Mouse (Mus musculus) erythroid progenitor cell, adult 5-6 weeks (primary cell): Measurements from ENCODE around the gene Sbno2. TPM values are rescaled to one million over a fixed set of nuclear protein-coding genes. Genes with fewer than 3 reads are reported as not detected.

Experiments
- ATAC-seq: replicated peaks from 2 replicates; pipeline ENCODE4 v1.8.0; 2016; ENCODE audit warnings: moderate number of reproducible peaks, mild to moderate bottlenecking, moderate TSS enrichment, inconsistent platforms; ENCODE audit not compliant: poor library complexity, low FRiP score, severe bottlenecking
- total RNA-seq, 2 experiments: library from RNA; stranded (forward) in 1 of 2; stranded (reverse) in 1 of 2; fragments of 150-400 nt in 1 of 2; fragments of 186-747, 209-891 nt in 1 of 2; gene quantifications; 2 replicates each; pipeline versions ENCODE4 v1.2.3 to v1.2.4; 2015 to 2017; ENCODE audit warnings: low replicate concordance in 2 of 2

Sbno2 gene
- total RNA-seq, 2 experiments from 2014 or later, result 21.8 to 34.3 TPM

DNA sequence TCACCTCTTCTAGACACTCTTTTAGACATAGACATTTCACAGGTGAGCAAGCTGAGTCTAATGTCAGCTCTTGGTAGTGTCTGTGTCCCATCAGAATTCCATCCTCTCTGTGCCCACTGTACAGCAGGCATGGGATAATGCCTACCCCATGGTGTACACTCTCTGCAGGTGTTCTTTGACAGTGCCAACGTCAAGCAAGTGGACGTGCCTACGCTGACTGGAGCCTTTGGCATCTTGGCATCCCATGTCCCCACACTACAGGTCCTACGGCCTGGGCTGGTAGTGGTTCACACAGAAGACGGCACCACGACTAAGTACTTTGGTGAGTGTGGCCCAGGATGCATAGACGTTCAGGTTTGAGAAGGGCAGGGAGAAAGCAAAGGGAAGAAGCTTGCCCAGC lies 38.3 kb upstream of the Sbno2 start:
- no peak for ATAC-seq

DNA sequence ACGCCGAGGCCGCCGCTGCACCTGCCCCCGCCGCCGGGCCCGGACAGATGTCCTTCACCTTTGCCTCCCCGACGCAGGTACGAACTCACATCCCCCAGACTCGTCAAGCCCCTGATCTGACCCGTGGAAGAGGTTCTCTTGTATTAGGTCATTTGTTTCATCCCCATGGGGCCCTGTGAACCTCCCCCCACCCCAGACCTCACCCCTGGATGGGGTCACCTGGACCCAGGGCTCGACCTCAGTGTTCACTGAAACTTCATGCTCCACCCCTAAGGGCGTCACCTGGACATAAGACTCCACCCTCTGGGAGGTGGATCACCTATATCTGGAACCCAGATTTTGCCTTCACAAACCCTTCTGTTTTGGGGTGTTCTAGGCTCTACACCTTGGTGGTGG lies 37.2 kb upstream of the Sbno2 start:
- ATAC-seq, result peak; percentile 18; the same call in 1 of the 2 replicates

DNA sequence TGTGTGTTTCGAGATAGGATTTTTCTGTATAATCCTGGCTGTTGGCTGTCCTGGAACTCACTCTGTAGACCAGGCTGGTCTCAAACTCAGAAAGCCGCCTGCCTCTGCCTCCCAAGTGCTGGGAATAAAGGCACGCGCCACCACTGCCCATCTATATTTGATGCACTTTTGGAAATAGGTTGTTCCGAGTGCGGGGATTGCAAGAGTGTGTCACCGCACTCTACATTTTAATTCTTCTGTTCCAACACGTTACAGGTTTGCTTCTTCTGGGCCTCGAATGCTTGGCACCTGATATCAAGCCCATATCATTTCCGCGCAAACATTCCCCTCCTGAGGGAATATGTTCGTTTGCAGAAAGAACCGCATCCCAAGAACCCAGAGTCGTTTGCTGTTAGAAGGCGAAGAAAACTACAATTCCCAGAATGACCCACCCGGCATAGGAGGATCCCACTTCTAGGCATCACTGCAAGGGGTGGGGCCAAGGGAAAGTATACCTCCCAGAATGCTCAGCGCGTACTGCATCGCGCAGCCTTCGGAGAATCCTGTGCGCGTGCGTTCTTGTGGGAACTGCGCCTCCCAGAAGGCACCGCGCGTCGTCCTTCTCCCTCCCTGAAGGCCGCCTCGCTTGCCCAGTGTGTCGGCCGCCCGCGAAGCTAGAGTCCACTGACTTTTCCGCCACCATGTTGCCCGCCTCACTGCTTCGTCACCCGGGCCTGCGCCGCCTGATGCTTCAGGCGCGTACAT lies 36.6 kb upstream of the Sbno2 start:
- peak; percentile 74 for ATAC-seq

DNA sequence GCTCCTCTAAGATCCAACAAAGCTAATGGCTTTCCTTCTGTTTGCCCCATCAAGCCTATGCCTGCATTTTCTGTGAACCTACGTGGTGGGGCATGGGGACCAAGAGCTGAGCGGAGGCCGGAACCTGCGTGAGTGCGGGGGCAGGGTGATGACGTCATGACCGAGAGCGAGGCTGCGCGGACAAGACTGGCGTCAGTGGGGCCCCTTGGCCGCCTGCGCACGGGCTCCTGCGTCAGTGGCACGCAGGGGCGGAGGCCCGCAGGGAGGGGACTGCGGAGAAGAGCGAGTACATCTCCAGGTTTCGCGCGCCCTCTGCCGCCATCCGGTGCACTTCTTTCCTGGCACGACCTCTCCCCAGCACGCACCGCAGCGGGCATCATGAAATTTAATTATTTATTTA lies 35.9 kb upstream of the Sbno2 start:
- ATAC-seq, result peak; percentile 76

DNA sequence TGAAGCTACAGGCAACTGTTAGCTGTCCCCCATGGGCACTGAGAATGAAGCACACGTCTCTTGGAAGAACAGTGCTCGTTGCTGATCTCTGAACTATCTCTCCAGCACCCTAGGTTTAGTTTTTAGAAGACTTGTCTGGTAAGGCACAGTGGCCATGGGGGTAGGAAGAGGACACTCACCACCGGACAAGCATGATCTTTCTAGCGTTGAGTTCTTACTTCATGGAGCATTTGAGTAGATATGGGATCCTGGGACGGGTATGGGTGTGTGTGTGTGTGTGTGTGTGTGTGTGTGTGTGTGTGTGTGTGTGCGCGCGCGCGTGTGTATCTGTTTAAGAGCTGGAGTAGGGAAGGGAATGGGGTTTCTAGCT lies 35.3 kb upstream of the Sbno2 start, which contains the start of gene Cbarp:
Gene Cbarp, minus strand, starts transcription at position 170 of the 370 bp plus-strand sequence.
- ATAC-seq, result no peak

DNA sequence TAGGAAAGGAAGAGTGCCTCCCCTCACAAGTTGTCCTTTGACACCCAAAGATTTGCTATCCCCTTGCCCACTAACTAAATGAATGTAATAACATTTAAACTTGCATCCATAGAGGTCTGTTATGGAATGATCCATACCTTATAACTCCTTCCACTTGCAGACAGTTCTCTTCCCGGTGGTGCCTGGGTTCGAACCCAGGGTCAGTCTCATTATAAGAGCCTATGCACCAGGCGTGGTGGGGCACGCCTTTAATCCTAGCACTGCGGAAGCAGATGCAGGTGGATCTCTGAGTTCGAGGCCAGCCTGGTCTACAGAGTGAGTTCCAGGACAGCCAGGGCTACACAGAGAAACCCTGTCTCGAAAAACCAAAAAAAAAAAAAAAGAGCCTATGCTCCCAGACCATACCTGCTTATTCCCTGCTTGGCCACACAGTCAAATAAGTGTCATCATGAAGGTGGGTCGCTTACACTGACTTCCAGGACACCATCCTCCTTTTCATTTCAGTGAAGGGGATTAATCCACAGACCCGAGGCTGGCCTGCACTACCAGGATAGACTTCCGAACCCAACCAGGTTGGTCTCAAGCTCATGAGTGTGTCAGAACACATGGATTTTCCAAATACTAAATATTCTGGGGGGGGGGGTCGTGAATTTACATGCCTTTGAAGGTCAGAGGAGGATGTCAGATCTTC lies 34.7 kb upstream of the Sbno2 start:
- no peak for ATAC-seq

DNA sequence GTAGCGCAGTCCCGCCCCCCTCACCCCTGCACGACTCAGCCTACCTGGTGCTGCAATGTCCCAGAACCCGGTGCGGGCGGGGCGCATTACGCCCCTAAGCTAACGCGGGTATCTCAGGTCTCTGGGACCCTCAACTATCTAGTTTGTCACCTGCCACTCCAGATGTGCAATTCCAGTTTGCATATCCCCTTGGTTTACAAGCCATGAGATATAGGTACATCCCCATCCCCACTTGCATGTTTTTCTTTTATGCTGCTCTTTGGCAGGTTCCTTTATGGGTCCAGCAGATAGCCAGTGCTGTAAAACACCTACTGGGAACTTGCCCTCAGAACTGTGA lies 34.0 kb upstream of the Sbno2 start:
- ATAC-seq, result no peak

DNA sequence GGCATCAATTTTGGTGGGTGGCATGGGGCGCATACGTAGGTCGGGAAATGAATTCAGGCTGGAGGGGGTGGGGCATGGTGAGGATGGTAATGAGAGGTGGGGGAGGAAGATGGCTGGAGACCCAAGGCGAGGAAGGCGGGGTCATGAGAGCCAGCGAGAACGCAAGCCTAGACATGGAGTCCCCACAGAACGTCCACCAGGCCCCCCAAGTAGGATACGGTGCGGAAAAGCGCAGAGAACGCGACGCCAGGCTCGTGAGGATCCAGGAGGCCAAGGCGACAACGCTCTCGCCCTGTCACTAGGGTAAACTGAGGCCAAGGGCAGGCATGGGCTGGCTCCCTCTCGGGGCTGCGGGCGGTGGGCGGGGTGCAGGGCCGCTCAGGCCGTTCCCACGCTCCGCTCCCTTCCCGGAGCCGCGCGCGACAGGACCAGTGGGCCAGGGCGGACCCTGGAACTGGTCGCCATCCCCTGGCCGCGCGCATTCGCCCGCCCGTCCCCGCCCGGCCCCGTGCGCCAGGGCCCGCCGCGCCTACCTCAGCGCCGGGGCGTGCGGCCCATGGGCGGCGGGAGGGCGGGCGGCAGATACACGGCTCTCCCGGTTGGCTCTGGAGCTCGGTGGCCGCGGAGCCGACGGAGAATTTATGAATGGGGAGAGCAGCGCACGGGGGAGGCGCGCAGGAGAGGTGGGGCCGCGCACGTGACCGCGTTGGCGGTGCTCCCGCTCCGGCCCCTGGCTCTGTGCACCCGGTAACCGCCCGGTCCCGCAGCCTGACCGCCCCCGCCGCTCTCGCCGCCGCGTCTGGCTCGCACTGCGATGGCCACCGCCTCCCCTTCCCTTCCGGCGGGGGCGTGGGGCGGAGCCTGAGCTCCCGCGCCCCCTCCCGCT lies 33.4 kb upstream of the Sbno2 start, which contains the start of gene Atp5d:
Gene Atp5d, plus strand, starts transcription at position 80 of the 886 bp plus-strand sequence.
- ATAC-seq, result peak; percentile 17

DNA sequence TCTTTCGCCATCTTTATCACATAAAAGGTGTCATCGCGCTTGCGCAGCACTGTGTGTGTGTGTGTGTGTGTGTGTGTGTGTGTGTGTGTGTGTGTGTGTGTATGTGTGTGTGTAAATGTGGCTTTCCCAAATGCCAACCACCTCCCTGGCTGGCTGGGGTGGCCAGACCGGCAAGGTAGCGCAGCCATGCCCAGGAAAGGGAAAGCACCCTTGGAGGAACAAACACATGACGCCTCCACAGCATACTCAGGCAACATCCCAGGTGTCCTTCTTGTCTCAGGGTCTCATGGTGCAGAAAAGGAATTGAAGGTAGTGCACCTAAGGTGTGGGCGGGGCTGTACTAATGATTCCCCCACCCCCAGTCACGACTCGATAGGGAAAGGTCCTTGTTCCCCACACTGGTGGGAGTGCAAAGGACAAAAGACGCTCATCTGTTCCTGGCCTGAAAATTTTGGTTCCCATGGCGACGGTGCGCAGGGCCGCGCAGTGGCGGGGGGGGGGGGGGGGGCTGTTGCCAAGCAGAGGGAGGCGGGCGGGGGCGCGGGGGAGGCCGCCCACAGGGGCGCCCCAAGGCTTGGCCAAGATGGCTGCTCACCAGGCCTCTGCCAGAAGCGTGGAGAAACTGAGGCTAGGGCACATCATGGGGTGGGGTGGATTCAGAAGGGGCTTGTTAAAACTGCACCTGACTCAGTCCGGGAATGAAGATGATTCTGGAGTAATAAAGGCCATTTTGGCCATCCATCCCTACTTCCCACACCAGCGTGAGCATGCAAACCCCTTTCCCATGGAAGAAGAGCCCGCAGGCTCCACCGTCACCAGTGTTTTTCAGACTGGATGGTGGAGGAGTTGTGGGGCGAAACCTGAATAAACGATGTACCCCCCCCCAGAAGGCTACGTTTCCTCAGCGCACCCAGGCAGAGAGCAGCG lies 32.5 kb upstream of the Sbno2 start:
- ATAC-seq, result no peak

DNA sequence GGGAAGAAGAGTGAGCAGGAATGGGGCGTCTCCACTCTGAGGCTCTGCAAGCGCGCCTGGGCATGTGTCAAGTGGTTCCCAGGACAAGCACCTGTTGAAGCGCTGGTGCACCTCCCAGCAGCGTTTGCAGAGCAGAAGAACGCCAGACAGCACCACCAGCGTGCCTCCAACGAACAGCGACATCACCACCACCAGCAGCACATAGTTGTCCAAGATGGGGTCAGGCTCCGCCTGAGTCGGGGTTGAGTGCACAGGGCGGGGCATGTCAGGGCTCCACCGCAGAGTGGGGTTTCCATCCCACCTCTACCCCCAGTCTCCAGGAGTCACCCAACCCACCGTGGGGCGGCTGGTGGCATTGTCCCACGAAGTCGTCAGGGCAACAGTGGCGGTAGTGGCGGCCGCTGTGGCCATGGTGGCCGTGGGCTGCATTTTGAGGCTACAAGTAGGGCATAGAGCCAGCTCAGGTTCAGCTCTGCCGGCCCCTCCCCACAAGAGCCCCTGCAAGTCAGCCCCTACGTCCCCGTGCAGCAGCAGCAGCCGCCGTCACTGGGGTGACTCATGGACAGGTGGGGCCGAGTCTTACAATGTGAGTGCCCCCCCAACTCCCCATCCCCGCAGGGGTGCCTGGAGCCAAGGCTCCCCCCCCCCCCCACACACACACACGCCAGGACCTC lies 31.7 kb upstream of the Sbno2 start:
- no peak for ATAC-seq

DNA sequence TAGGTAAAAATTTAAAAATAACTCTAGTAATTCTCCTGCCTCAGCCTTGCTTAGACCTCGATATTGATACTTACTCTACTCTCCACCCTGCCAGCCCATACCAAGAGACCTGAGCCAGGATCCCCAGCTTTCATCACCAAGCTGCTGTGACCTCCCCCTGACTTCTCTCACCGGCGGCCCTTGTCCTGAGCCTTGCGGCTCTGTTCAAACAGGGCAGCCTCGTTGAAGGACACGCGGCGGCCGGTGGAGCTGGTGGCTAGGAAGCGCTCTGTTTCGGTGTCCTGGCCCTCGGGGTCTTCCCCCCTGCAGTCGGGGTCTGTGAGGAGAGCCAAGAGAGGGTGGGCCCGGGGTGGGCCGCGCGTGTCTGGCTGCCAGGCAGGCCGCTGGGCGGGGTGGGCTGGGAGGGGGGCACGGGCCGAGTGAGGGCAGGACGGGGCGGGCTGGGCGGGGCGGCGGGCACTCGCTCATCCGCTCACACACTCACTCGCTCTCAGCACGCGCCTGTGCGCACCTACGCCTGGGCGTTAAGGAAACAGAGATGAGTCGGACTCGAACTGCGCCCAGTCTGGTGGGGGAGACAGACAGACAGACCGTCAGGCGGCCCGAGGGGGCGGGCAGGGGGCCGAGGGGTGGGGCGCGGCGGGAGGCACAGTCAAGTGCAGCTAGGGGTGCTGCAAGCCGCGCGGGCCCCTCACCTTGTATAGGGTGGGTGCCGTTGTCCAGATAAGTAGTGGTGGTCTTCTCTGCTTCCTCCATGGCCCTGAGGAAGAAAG lies 31.0 kb upstream of the Sbno2 start:
- no peak for ATAC-seq

DNA sequence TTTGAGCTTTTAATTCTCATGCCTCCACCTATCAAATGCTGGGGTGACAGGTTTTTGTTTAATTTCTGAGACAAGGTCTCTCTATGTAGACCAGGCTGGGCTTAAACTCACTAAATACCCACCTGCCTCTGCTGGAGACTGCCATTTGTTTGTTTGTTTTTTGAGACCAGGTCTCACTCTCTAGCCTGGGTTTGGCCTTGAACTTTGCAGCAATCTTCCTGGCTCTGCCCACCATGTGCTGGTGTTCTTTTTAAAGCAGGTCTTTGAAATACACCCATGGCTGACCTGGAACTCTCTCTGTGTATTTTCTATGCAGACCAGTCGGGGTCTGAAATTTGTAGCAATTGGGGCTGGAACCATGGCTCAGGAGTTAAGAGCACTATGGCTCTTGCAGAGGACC lies 30.3 kb upstream of the Sbno2 start:
- no peak for ATAC-seq

DNA sequence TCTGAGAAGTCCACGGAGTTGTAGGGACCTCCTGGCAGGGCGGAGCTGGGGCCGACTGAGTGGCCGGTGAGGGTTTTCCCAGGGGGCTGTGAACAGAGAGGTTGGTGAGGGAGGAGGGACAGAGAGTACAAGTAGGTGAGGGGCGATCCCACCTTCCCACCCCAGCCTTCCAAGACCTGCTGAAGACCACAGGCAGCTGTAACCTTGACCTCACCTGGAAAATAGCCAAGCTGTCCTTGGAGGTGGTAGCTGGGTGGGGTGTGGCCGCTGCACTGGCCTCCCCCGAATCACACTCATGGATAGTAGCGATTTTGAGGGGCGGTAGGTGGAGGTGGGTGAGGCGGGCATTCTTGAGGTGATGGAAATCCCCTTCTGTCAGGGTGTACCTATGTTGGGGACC lies 29.8 kb upstream of the Sbno2 start:
- no peak for ATAC-seq

DNA sequence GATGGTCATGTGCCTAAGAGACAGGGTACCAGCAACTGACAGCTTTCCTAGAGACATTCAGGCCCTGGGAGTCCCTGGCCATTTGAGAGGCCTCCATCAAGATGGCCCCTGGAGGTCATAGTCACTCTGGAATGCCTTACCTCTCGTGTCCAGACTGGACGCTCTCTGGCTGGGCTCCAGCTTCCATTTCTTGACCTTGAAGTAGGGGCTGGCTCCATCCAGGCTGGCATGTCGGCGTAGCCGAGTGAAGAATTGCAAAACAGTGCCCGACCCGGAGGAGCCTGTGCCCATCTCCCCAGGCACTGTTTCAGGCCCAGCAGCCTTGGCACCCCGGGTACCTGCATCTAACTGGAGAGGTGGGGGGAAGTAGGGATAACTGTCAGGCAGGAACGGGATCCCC lies 29.1 kb upstream of the Sbno2 start:
- ATAC-seq, result no peak

DNA sequence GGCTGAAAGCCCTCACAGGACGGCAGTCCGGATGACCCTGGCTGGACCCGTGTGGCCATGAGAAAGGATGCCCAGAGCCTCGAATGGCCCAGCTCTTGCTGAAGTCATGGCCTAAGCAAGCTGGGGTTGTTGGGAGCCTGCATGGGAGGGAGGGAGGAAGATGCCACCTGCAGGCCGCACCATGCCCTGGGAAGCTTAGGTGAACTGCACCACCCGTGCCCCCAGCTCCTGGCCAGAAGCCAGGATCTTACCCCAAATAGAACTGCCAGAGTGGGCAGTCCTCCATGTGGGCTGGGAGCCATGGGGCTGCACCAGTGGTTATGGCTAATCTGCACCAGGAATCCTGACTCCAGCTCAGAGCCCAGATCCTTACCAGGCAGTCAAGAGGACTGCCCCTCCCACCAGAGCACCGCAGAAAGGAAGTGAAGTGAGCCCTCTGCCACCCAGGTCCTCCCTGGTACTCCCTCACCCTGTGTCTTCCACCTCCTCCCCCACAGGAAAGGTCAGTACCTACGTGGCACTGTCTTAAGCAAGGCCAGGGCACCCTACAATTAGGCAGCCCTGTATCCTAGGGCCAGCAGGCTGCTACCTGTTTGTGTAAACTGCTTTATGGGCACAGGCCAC lies 28.0 kb upstream of the Sbno2 start:
- ATAC-seq, result peak; percentile 36; the same call in 1 of the 2 replicates

DNA sequence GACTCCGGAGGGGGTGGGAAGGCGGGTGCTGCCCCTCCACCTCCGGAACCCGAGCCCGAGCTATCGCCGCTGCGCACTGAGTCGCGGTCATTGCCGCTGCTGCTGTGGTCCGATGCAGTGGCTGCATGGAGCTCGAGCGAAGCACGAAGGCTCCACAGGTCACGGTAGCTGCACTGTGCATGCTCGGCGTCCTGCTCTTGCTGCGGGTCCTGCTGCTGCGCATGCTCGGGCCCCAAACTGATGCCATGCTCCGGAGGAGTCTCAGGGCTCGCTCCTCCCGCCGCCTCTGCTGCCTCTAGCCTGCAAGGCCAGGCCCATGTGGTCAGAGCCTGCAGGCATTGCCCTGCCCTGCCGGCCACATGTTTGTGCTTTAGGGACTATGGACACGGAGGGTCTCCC lies 26.6 kb upstream of the Sbno2 start:
- ATAC-seq, result no peak

DNA sequence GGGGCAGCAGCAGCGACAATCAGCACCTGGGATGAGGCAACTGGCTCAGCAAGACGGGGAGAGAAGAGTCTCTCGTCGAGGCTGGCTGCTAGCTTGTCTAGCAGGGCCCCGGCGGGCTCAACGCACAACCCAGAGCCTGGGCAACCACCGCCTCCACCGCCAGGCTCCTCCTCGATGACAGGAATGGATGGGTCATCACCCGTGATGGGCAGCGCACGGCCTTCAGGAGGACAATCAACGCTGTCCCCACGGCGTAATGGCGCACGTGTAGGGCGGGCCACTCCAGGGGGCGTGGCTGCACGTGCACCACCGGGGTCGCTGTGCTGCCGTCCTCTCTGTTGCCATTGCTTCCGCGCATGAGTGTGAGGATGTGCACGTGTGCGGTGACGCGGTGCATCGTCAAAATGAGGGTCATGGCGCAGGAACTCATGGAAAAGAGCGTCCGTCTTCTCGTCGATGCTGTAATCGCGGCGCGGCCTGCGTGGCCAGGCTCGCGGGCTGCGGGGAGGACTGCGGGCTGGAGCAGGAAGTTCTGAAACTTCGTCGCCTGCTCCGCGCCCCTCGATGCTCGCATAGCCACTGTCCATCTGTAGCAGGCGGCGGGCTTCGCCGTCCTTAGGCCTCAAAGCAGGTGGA lies 26.1 kb upstream of the Sbno2 start:
- ATAC-seq, result no peak
